Mouse (Mus musculus) liver, embryonic 15.5 days (tissue): ENCODE data around the gene Timm9. TPM values are rescaled to one million over a fixed set of nuclear protein-coding genes. Genes with fewer than 3 reads are reported as not detected.

Source experiments
- ATAC-seq: fragments of 200-750 bp; cut with Nextera tagmentation; 2 replicates; pipeline ENCODE4 v1.8.0; 2017; ENCODE audit warnings: moderate number of reproducible peaks, mild to moderate bottlenecking, moderate library complexity; ENCODE audit not compliant: insufficient read depth
- H3K27ac ChIP-seq: fragments of 300-500 bp; sonication (generic); replicated peaks from 2 replicates; pipeline ENCODE4 v1.5.1; 2015; ENCODE audit warnings: mild to moderate bottlenecking, inconsistent platforms
- H3K27me3 ChIP-seq: fragments of 300-500 bp; sonication (generic); 2 replicates; pipeline ENCODE4 v1.6.1; 2015; ENCODE audit warnings: mild to moderate bottlenecking, inconsistent platforms
- H3K36me3 ChIP-seq: fragments of 300-500 bp; sonication (generic); replicated peaks from 2 replicates; pipeline ENCODE4 v1.6.1; 2015; ENCODE audit warnings: moderate library complexity, mild to moderate bottlenecking, inconsistent platforms
- H3K4me1 ChIP-seq: fragments of 300-500 bp; sonication (generic); replicated peaks from 2 replicates; pipeline ENCODE4 v1.6.1; 2015; ENCODE audit warnings: inconsistent platforms
- H3K4me2 ChIP-seq: fragments of 300-500 bp; sonication (generic); 2 replicates; pipeline ENCODE4 v1.6.1; 2015; ENCODE audit warnings: moderate library complexity, mild to moderate bottlenecking, inconsistent platforms
- H3K4me3 ChIP-seq: fragments of 300-500 bp; sonication (generic); replicated peaks from 2 replicates; pipeline ENCODE4 v1.5.1; 2015; ENCODE audit warnings: mild to moderate bottlenecking, inconsistent platforms
- H3K9ac ChIP-seq: fragments of 300-500 bp; sonication (generic); 2 replicates; pipeline ENCODE4 v1.6.1; 2015; ENCODE audit warnings: moderate library complexity, mild to moderate bottlenecking, inconsistent platforms
- H3K9me3 ChIP-seq: fragments of 300-500 bp; sonication (generic); replicated peaks from 2 replicates; pipeline ENCODE4 v1.6.1; 2016; ENCODE audit warnings: inconsistent platforms
- WGBS: fragments of 180-500 bp; shearing (Covaris S2); methylation state at CpG from one replicate; pipeline ENCODE4 v1.1.7; 2015; ENCODE audit warnings: mixed read lengths; ENCODE audit not compliant: insufficient replicate concordance; 5-methylcytosine and 5-hydroxymethylcytosine counted together
- polyA plus RNA-seq: library from polyadenylated mRNA; unstranded; fragments of >200 nt; fragmentation: Nextera tagmentation; extraction: Ambion mirVana; gene quantifications from 2 replicates; pipeline ENCODE4 v1.2.1, GENCODE M21; 2015

Gene Timm9
- polyA plus RNA-seq, 1 experiment from 2014 or later, result 37.5 TPM

GRCm38 (mm10) chr12:71141189-71141588, 4.7 kb upstream of the Timm9 start:
- no peak overlapping the region for H3K4me2 ChIP-seq
- no peak for ATAC-seq
- no peak overlapping the region for H3K27ac ChIP-seq
- peaks cover 50% of the 10 kb centered on the region for H3K36me3 ChIP-seq
- no peaks in the 10 kb centered on the region for H3K27me3 ChIP-seq
- peaks cover 15% of the 10 kb centered on the region for H3K4me1 ChIP-seq
- no peaks in the 10 kb centered on the region for H3K9me3 ChIP-seq
- H3K4me3 ChIP-seq, result no peak overlapping the region
- no peak overlapping the region for H3K9ac ChIP-seq

- no peak for ATAC-seq
Measured at GRCm38 (mm10) chr12:71139258-71139828, 2.9 kb upstream of the Timm9 start.

GRCm38 (mm10) chr12:71137686-71138085, 1.2 kb upstream of the Timm9 start:
- 2% methylated on average over 11 of the region's 11 CpGs for WGBS
- no peaks in the 10 kb centered on the region for H3K27me3 ChIP-seq
- peak overlapping the region; percentile 99 for H3K4me2 ChIP-seq
- peaks cover 37% of the 10 kb centered on the region for H3K36me3 ChIP-seq
- no peaks in the 10 kb centered on the region for H3K9me3 ChIP-seq
- no peak for ATAC-seq
- peak overlapping the region; percentile 94 for H3K4me3 ChIP-seq
- peak overlapping the region; percentile 67 for H3K9ac ChIP-seq
- peak overlapping the region; percentile 84 for H3K27ac ChIP-seq
- H3K4me1 ChIP-seq, result peaks cover 27% of the 10 kb centered on the region

More at GRCm38 (mm10) chr12:71139258-71139828, 2.9 kb upstream of the Timm9 start:
- Histone ChIP-seq H3K4me3 (no peak overlapping the region), H3K4me1 (peaks cover 27% of the 10 kb centered on the region), H3K36me3 (peaks cover 40% of the 10 kb centered on the region), H3K4me2 (no peak overlapping the region), H3K9ac (no peak overlapping the region), H3K9me3 (no peaks in the 10 kb centered on the region), H3K27me3 (no peaks in the 10 kb centered on the region), H3K27ac (no peak overlapping the region)
- WGBS, result 70% methylated on average over 5 of the region's 5 CpGs

GRCm38 (mm10) chr12:71136974-71137491, 549 bp upstream of the Timm9 start:
- Histone ChIP-seq H3K4me2 (peak overlapping the region; percentile 99), H3K27me3 (no peaks in the 10 kb centered on the region), H3K9me3 (no peaks in the 10 kb centered on the region), H3K9ac (peak overlapping the region; percentile 91), H3K36me3 (peaks cover 37% of the 10 kb centered on the region), H3K4me1 (peaks cover 27% of the 10 kb centered on the region), H3K27ac (peak overlapping the region; percentile 84), H3K4me3 (peak overlapping the region; percentile 94)
- under 1% methylated on average over 30 of the region's 30 CpGs for WGBS
- ATAC-seq, result peak; percentile 86

GRCm38 (mm10) chr12:71135581-71135980, 903 bp downstream of the Timm9 start:
- Histone ChIP-seq H3K9ac (peak overlapping the region; percentile 91; the same call in 1 of the 2 replicates), H3K36me3 (peaks cover 37% of the 10 kb centered on the region), H3K4me1 (peaks cover 27% of the 10 kb centered on the region), H3K27me3 (no peaks in the 10 kb centered on the region), H3K27ac (no peak overlapping the region), H3K4me3 (peak overlapping the region; percentile 94), H3K4me2 (peak overlapping the region; percentile 99), H3K9me3 (no peaks in the 10 kb centered on the region)
- 14% methylated on average over 5 of the region's 5 CpGs for WGBS
- no peak for ATAC-seq

- no peak overlapping the region for H3K4me3 ChIP-seq
- H3K4me1 ChIP-seq, result no peaks in the 10 kb centered on the region
- H3K9ac ChIP-seq, result no peak overlapping the region
- no peak overlapping the region for H3K27ac ChIP-seq
- H3K4me2 ChIP-seq, result no peak overlapping the region
- ATAC-seq, result no peak
- WGBS, result 82% methylated on average over 9 of the region's 9 CpGs
- H3K9me3 ChIP-seq, result no peaks in the 10 kb centered on the region
- peaks cover 39% of the 10 kb centered on the region for H3K36me3 ChIP-seq
- no peaks in the 10 kb centered on the region for H3K27me3 ChIP-seq
Measured at GRCm38 (mm10) chr12:71123286-71123685, 13.2 kb downstream of the Timm9 start.

GRCm38 (mm10) chr12:71122731-71123130, 13.8 kb downstream of the Timm9 start:
- Histone ChIP-seq H3K4me1 (no peaks in the 10 kb centered on the region), H3K9me3 (no peaks in the 10 kb centered on the region), H3K9ac (no peak overlapping the region), H3K27ac (no peak overlapping the region), H3K4me3 (no peak overlapping the region), H3K36me3 (peaks cover 37% of the 10 kb centered on the region), H3K4me2 (no peak overlapping the region), H3K27me3 (no peaks in the 10 kb centered on the region)
- WGBS, result 76% methylated on average over 10 of the region's 10 CpGs
- no peak for ATAC-seq

- no peak overlapping the region for H3K9ac ChIP-seq
- H3K36me3 ChIP-seq, result no peaks in the 10 kb centered on the region
- 72% methylated on average over 5 of the region's 5 CpGs for WGBS
- H3K9me3 ChIP-seq, result no peaks in the 10 kb centered on the region
- no peak overlapping the region for H3K4me3 ChIP-seq
- H3K27me3 ChIP-seq, result peaks cover 2% of the 10 kb centered on the region
- H3K27ac ChIP-seq, result no peak overlapping the region
- H3K4me2 ChIP-seq, result no peak overlapping the region
- no peak for ATAC-seq
- peaks cover 15% of the 10 kb centered on the region for H3K4me1 ChIP-seq
Measured at GRCm38 (mm10) chr12:71116411-71116810, 20.1 kb downstream of the Timm9 start.

GRCm38 (mm10) chr12:71113675-71114288, 22.7 kb downstream of the Timm9 start:
- H3K9me3 ChIP-seq, result no peaks in the 10 kb centered on the region
- no peak overlapping the region for H3K27ac ChIP-seq
- ATAC-seq, result 0 out of 2 replicates have a peak, but pooled peaks have one; percentile 18
- H3K9ac ChIP-seq, result no peak overlapping the region
- H3K27me3 ChIP-seq, result peaks cover 6% of the 10 kb centered on the region
- peak overlapping the region; percentile 43 for H3K4me2 ChIP-seq
- 16% methylated on average over 12 of the region's 12 CpGs for WGBS
- peaks cover 19% of the 10 kb centered on the region for H3K4me1 ChIP-seq
- H3K4me3 ChIP-seq, result no peak overlapping the region
- no peaks in the 10 kb centered on the region for H3K36me3 ChIP-seq

GRCm38 (mm10) chr12:71113074-71113473, 23.4 kb downstream of the Timm9 start:
- Histone ChIP-seq H3K4me3 (no peak overlapping the region), H3K36me3 (no peaks in the 10 kb centered on the region), H3K9me3 (no peaks in the 10 kb centered on the region), H3K27ac (no peak overlapping the region), H3K4me1 (peaks cover 19% of the 10 kb centered on the region), H3K27me3 (peaks cover 6% of the 10 kb centered on the region), H3K4me2 (peak overlapping the region; percentile 43; the same call in 1 of the 2 replicates), H3K9ac (no peak overlapping the region)
- no peak; the same call in 1 of the 2 replicates for ATAC-seq
- WGBS, result 29% methylated on average over 10 of the region's 10 CpGs

GRCm38 (mm10) chr12:71111331-71111730, 25.2 kb downstream of the Timm9 start, which contains the start of gene Tomm20l:
Tomm20l (plus strand) TSS chr12:71111428.
- H3K9ac ChIP-seq, result no peak within 1 kb of the TSS

More at GRCm38 (mm10) chr12:71111331-71111730, 25.2 kb downstream of the Timm9 start, which contains the start of gene Tomm20l:
- peaks cover 6% of the 10 kb centered on the region for H3K27me3 ChIP-seq
- H3K4me1 ChIP-seq, result peaks cover 19% of the 10 kb centered on the region
- H3K4me2 ChIP-seq, result peak within 1 kb of the TSS; percentile 56
- H3K4me3 ChIP-seq, result peak within 1 kb of the TSS; percentile 17; the same call in 1 of the 2 replicates
- WGBS, result 10% methylated on average over 33 of the region's 33 CpGs
- no peaks in the 10 kb centered on the region for H3K36me3 ChIP-seq
- no peaks in the 10 kb centered on the region for H3K9me3 ChIP-seq
- ATAC-seq, result no peak
- no peak within 1 kb of the TSS for H3K27ac ChIP-seq
